Mouse (Mus musculus) bone marrow, adult 2 months (tissue): ENCODE measurements around the gene Clspn. TPM values are rescaled to one million over a fixed set of nuclear protein-coding genes. Genes with fewer than 3 reads are reported as not detected.

ENCODE experiments used
- H3K27ac ChIP-seq: fragments of 200-500 bp; 2 replicates; pipeline ENCODE4 v1.5.1; 2012; ENCODE audit warnings: low read depth, mild to moderate bottlenecking, control low read depth, inconsistent platforms, low read length; ENCODE audit not compliant: control insufficient read depth, poor library complexity, insufficient read depth
- H3K4me1 ChIP-seq: fragments of 200-500 bp; 2 replicates; pipeline ENCODE4 v1.6.1; 2011; ENCODE audit warnings: low read length; ENCODE audit not compliant: control insufficient read depth, insufficient read depth
- H3K4me3 ChIP-seq: fragments of 200-500 bp; replicated peaks from 2 replicates; pipeline ENCODE3; 2011; ENCODE audit warnings: mild to moderate bottlenecking, low read depth, low read length, control low read depth; ENCODE audit not compliant: control insufficient read depth
- CTCF ChIP-seq: fragments of 200-500 bp; IDR thresholded peaks from 2 replicates; pipeline ENCODE4 v1.5.1; 2011; ENCODE audit warnings: low read length, control low read depth; ENCODE audit not compliant: control insufficient read depth, insufficient read depth
- POLR2A ChIP-seq: fragments of 200-500 bp; IDR thresholded peaks from 2 replicates; pipeline ENCODE4 v1.6.1; 2011; ENCODE audit warnings: low read depth, mild to moderate bottlenecking, control low read depth, low read length, borderline replicate concordance; ENCODE audit not compliant: control insufficient read depth
- WGBS: fragments of 180-500 bp; shearing (Covaris S2); methylation state at CpG from one replicate; pipeline ENCODE4 v1.1.7; 2018; 5-methylcytosine and 5-hydroxymethylcytosine counted together
- polyA plus RNA-seq: library from polyadenylated mRNA; stranded (reverse); fragments of >200 nt; gene quantifications from 2 replicates; pipeline ENCODE4 v1.2.4, GENCODE M21; 2011; ENCODE audit warnings: low replicate concordance; ENCODE audit not compliant: missing spikeins, insufficient read depth, insufficient read length

The Clspn gene
- polyA plus RNA-seq, result 44.5 and 66.4 TPM in 2 replicates

DNA sequence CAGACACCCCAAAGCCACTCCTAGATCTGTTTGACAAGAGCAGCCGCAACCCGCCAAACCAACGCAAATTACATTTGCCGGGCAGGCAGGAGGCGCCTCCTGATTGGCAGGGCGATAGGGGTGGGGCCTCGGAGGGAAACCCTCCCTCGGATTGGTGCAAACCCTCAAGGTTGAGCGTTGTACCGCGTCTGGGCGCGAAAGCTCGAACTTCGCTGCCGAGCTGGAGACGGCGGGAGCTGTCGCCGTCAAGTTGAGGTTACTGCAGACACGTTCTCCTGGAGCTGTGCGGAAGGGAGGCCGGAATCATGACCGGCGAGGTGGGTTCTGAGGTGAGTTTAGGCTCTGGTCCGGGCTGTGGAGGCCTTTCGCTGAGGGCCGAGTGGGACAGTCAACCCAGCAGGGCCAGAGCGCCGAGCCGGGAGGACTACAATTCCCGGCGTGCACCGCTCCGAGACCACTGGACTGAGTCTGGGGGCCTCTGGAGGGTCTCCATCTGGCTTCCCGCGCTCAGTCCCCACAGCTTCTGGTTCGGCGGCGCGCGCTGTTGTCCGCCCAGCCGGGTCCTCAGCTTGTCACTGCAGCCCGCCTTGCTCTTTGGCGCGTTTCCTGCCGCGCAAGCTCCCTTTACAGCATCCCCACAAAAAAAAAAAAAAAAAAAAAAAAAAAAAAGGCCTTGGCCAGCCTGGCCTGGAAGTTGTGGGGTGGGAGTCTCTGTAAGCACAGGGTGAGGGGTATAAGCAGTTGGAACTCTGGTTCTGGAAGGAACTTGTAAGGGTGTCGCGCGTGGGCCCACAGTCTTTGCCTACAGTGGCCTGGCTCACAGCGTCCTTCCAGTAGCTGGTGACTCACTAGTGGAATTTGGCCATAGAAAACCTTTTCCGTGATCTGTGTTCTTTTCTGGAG, at the start of gene Clspn:
Gene Clspn (plus strand): TSS at position 127 of the 903 bp plus-strand sequence.
- WGBS, result under 1% methylated on average over 54 of the region's 54 CpGs
- no peak for TF ChIP-seq CTCF
- TF ChIP-seq POLR2A, result peak; percentile 94
- Histone ChIP-seq H3K27ac (peak within 1 kb of the TSS; percentile 35), H3K4me1 (peaks cover 1% of the 10 kb centered on the region; the same call in 1 of the 2 replicates), H3K4me3 (peak within 1 kb of the TSS; percentile 88)

DNA sequence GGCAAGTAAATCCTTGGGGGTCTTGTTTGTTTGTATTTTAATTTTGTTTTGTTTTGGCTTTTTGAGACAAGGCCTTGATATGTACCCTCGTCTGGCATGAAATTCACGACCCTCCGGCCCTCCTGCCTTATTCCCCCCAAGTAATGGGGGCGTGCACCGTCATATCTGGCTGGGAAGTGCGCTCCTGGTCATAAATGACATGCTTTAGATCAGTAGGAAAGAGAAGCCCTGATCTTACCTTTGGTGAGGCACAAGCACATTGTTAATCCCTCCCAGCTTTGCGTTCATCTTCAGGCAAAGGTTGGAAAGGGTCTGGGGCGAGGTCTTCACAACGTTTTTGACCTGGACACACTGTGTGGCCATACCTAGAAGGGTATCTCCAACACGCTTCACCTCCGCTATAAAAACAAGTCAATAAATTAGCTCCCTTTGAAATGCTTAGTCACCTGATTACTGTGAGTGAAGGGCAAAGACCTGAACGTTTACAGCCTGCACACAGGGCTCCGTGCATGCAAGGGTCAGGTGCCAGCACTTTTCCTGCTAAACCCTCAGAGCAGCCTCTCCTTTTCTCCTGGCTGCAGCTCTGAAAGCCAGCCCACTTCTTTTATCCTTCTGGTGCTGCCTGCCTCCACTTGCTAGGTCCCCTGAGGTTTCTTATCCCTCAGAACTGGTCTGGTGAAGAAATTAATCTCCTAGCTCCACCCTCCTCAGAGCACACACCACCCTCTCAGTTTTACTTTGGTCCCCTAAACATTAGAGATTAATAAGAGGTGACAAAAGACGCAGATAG, 48.4 kb upstream of the Clspn start:
- Histone ChIP-seq H3K27ac (no peak overlapping the region), H3K4me1 (no peaks in the 10 kb centered on the region), H3K4me3 (no peak overlapping the region)
- TF ChIP-seq CTCF (no peak), POLR2A (no peak)
- WGBS, result 79% methylated on average over 14 of the region's 14 CpGs

DNA sequence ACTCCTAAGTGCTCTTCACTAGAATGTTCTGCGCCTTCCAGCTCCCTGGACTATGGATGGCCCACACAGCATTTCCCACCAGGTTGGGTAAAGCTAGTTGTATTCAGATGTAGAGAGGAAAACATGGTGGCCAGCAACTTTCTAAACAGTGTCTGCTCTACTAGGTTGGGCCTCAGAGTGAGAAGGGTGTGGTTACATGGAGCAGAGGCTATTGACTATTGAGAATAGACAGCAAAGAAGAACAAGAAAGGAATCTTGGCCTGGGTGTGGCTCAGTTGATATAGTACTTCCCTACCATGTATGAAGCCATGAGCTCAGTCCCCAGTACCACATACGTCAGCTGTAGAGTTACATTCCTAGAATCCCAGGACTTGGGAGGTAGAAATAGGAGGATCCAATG, 47.7 kb upstream of the Clspn start:
- TF ChIP-seq POLR2A, result no peak
- no peaks in the 10 kb centered on the region for H3K4me1 ChIP-seq
- no peak overlapping the region for H3K27ac ChIP-seq
- no peak overlapping the region for H3K4me3 ChIP-seq
- 89% methylated on average over 2 of the region's 2 CpGs for WGBS

DNA sequence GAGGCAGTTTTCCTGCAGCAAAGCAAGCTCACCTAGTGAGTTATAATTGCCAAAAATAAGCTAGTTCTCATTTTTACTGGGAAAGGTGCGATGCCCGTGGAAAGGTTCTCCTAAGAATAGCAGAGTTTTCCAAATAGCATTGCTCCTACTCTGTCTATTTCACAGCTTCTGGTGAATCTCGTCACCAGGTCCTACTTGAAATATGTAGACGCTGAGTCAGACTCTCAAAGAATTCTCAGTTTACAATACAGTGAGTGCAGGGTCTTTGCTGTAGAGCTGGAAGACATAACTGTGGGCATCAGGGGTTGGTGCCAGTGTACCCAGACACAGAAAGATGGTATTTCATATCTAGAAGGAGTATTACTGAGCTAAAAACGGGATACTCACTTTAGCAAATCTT, 45.7 kb upstream of the Clspn start:
- Histone ChIP-seq H3K4me1 (no peaks in the 10 kb centered on the region; the same call in 1 of the 2 replicates), H3K4me3 (no peak overlapping the region), H3K27ac (no peak overlapping the region)
- TF ChIP-seq CTCF, result no peak
- no peak for TF ChIP-seq POLR2A
- 82% methylated on average over 5 of the region's 5 CpGs for WGBS

DNA sequence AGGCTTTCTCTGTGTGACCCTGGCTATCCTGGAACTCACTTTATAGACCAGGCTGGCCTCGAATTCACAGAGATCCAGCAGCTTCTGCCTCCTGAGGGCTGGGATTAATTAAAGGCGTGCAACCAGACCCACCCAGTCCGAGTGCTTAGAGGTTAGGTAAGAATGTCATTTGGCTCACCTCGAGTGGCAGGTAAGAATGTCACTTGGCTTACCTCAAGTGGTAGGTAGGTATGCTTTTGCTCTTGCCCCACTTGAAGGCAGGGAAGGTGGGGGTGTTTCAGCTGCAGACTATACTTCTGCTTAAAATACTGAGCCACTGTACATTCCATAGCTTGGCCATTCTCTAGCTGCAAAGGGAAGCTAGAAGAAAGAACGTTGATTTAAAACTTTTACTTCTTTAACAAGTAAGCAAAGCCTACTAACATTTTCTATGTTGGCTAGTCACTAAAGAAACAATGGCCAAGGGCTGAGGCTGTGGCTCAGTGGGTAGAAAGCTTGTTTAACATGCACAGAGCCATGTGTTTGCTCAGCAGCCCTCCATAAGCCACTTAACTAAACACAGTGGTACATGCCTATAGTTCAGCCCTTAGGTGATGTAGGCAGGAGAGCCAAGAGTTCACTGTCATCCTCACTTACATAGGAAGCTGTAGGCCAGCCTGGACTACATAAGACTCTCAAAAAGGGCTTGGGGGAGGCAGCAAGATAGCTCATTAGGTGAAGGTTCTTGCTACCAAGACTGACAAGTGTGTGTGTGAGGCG, 44.2 kb upstream of the Clspn start:
- TF ChIP-seq POLR2A, result no peak
- Histone ChIP-seq H3K27ac (no peak overlapping the region), H3K4me3 (no peak overlapping the region), H3K4me1 (no peaks in the 10 kb centered on the region; the same call in 1 of the 2 replicates)
- 77% methylated on average over 6 of the region's 6 CpGs for WGBS

DNA sequence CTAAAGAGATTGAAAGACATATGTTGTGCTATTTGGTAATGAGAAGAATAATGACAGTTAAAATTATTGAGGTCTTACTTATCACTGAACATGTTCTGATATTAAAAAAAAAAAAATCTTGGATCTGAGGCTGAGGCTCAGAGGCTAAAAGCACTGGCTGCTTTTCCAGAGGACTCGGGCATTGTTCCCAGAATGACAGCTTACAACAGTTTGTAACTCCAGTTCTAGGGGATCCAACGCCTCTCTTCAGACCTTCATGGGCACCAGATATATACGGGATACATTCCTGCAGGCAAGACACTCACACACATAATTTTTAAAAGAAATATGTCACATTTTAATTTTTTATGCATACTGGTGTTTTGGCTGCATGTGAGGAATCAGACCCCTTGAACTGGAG, 30.6 kb upstream of the Clspn start:
- no peak overlapping the region for H3K4me3 ChIP-seq

DNA sequence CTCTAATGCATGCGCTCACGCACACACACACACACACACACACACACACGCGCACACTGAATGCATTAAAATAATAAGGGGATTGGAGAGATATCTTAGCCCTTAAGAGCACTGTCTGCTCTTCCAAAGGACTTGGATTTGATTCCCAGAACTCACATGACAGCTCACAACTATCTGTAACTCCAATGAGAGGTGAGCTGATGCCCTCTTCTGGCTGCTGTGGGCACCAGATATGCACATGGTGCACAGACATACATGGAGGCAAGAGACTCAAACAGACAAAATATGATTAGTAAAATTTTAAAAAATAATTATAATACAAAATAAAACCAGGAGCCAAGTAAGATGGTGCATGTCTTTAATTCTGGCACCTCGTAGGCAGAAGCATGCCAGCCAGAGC, 29.9 kb upstream of the Clspn start:
- no peaks in the 10 kb centered on the region for H3K4me1 ChIP-seq
- TF ChIP-seq CTCF (peak; percentile 8; the same call in 1 of the 2 replicates), POLR2A (no peak)
- 93% methylated on average over 5 of the region's 5 CpGs for WGBS
- H3K27ac ChIP-seq, result no peak overlapping the region
- no peak overlapping the region for H3K4me3 ChIP-seq

More for the DNA sequence above, 30.6 kb upstream of the Clspn start:
- no peaks in the 10 kb centered on the region for H3K4me1 ChIP-seq
- H3K27ac ChIP-seq, result no peak overlapping the region
- TF ChIP-seq POLR2A (no peak), CTCF (no peak)
- 81% methylated on average over 3 of the region's 3 CpGs for WGBS
